In genomic region chr11:89733973-89734693, GRCm38 (mm10) we compare ENCODE assay signal across 22 mouse cellular contexts. TPM values are rescaled to one million over a fixed set of nuclear protein-coding genes. Genes with fewer than 3 reads are reported as not detected.
DNase-seq lines count a peak whose midpoint lies in the region; ATAC-seq and TF ChIP-seq lines count a peak whose summit lies in the region.
"Had no signal": no experiment of that assay in that cellular context is flagged by ENCODE, and none has a peak within 500 bp of the region (broad histone marks: within the 10 kb centered on the region; RNA-seq: fewer than 3 reads in every experiment).

No protein-coding gene starts in this region.

- no peak overlapping the region for H3K4me3 ChIP-seq in midbrain, postnatal 0 days (ENCODE audit: low read depth, low read length)
- H3K4me3 ChIP-seq in midbrain, embryonic 10.5 days, result no peak overlapping the region
- no peak overlapping the region for H3K4me3 ChIP-seq in kidney, postnatal 0 days (replicated peaks; ENCODE audit: low read depth, low read length)
- H3K4me3 ChIP-seq: heart, embryonic 15.5 days; liver, embryonic 15.5 days; lung, embryonic 15.5 days had no signal

- no peak overlapping the region for H3K4me2 ChIP-seq in midbrain, postnatal 0 days (ENCODE audit: low read depth, low read length, poor library complexity, severe bottlenecking)
- H3K4me2 ChIP-seq in kidney, postnatal 0 days (ENCODE audit: low read length), result no peak overlapping the region
- H3K4me2 ChIP-seq: heart, embryonic 15.5 days; hindbrain, embryonic 14.5 days; liver, embryonic 15.5 days; lung, embryonic 15.5 days had no signal

- H3K27ac ChIP-seq in midbrain, postnatal 0 days (ENCODE audit: low read depth, low read length), result no peak overlapping the region
- H3K27ac ChIP-seq in midbrain, embryonic 10.5 days (replicated peaks), result no peak overlapping the region
- H3K27ac ChIP-seq in kidney, postnatal 0 days, result no peak overlapping the region
- H3K27ac ChIP-seq: heart, embryonic 15.5 days; hindbrain, embryonic 14.5 days; liver, embryonic 15.5 days; lung, embryonic 15.5 days; stomach, postnatal 0 days had no signal

- no peak for ATAC-seq in midbrain, postnatal 0 days (ENCODE audit: low FRiP score)
- 0 out of 2 replicates have a peak, but pooled peaks have one; percentile 46 for ATAC-seq in kidney, postnatal 0 days (replicated peaks; ENCODE audit: low FRiP score, low read depth)
- ATAC-seq: forebrain, postnatal 0 days; midbrain, embryonic 16.5 days had no signal

- no peaks in the 10 kb centered on the region for H3K27me3 ChIP-seq in midbrain, postnatal 0 days (ENCODE audit: insufficient read depth, low read length)
- no peaks in the 10 kb centered on the region for H3K27me3 ChIP-seq in midbrain, embryonic 10.5 days (ENCODE audit: low read depth, poor library complexity, severe bottlenecking)
- H3K27me3 ChIP-seq in kidney, postnatal 0 days (ENCODE audit: insufficient read depth, low read length), result no peaks in the 10 kb centered on the region
- H3K27me3 ChIP-seq: heart, embryonic 15.5 days; liver, embryonic 15.5 days; lung, embryonic 15.5 days had no signal

- no peak for TF ChIP-seq CTCF in midbrain, postnatal 0 days (IDR thresholded peaks at IDR 0.05)
- no peak; the same call in 1 of the 2 replicates for TF ChIP-seq CTCF in kidney, postnatal 0 days (IDR thresholded peaks at IDR 0.05; ENCODE audit: low read depth)

- H3K9me3 ChIP-seq in midbrain, postnatal 0 days (ENCODE audit: low read length), result no peaks in the 10 kb centered on the region
- H3K9me3 ChIP-seq in midbrain, embryonic 10.5 days (replicated peaks), result no peaks in the 10 kb centered on the region
- no peaks in the 10 kb centered on the region for H3K9me3 ChIP-seq in kidney, postnatal 0 days (replicated peaks; ENCODE audit: low read length)
- H3K9me3 ChIP-seq: heart, embryonic 15.5 days; liver, embryonic 15.5 days; lung, embryonic 15.5 days had no signal

- peak; percentile 4 for DNase-seq in embryo, embryonic 11 days
- DNase-seq in embryo, embryonic 10 days (ENCODE audit: low spot score), result no peak
- peak; percentile 6 for DNase-seq in midbrain, postnatal 0 days (ENCODE audit: low spot score)
- no peak for DNase-seq in midbrain, embryonic 10.5 days (ENCODE audit: low spot score)
- DNase-seq in kidney, postnatal 0 days (ENCODE audit: low spot score), result peak; percentile 21
- peak; percentile 60 for DNase-seq in yolk sac, embryonic 10.5 days (ENCODE audit: low spot score)
- no peak for DNase-seq in gastrocnemius, postnatal 36 days
- no peak for DNase-seq in left cerebral cortex, adult 11 months (ENCODE audit: low spot score)
- DNase-seq: adrenal gland, postnatal 14 days; cerebellum, adult 9-10 months; forebrain, postnatal 0 days; gastrocnemius, postnatal 14 days; heart, postnatal 36 days; lung, postnatal 36 days; thymus, adult 2 months had no signal

- H3K9ac ChIP-seq in midbrain, postnatal 0 days (replicated peaks; ENCODE audit: low read length, poor library complexity, severe bottlenecking), result no peak overlapping the region
- H3K9ac ChIP-seq in kidney, postnatal 0 days (ENCODE audit: low read depth, low read length), result no peak overlapping the region
- H3K9ac ChIP-seq: forebrain, postnatal 0 days; heart, embryonic 15.5 days; hindbrain, embryonic 14.5 days; liver, embryonic 15.5 days; lung, embryonic 15.5 days had no signal

- 87% methylated on average over 10 of the region's 10 CpGs for WGBS in midbrain, postnatal 0 days
- WGBS in midbrain, embryonic 10.5 days, result 92% methylated on average over 10 of the region's 10 CpGs
- WGBS in kidney, postnatal 0 days, result 78% methylated on average over 10 of the region's 10 CpGs

- intact Hi-C loops in gastrocnemius, postnatal 36 days (cut with DNase I), result no loop called here

- H3K4me1 ChIP-seq in midbrain, postnatal 0 days (ENCODE audit: insufficient read depth, low read length), result no peaks in the 10 kb centered on the region
- no peaks in the 10 kb centered on the region for H3K4me1 ChIP-seq in midbrain, embryonic 10.5 days
- H3K4me1 ChIP-seq in kidney, postnatal 0 days (replicated peaks; ENCODE audit: insufficient read depth, low read length), result no peaks in the 10 kb centered on the region
- H3K4me1 ChIP-seq: heart, embryonic 15.5 days; liver, embryonic 15.5 days; lung, embryonic 15.5 days had no signal

- no peaks in the 10 kb centered on the region for H3K36me3 ChIP-seq in midbrain, postnatal 0 days (ENCODE audit: insufficient read depth, low read length)
- no peaks in the 10 kb centered on the region for H3K36me3 ChIP-seq in midbrain, embryonic 10.5 days
- H3K36me3 ChIP-seq in kidney, postnatal 0 days (ENCODE audit: insufficient read depth, low read length), result no peaks in the 10 kb centered on the region
- H3K36me3 ChIP-seq: heart, embryonic 15.5 days; liver, embryonic 15.5 days; lung, embryonic 15.5 days had no signal

RNA-seq across cellular contexts. Expression of gene Ankfn1, which starts 43.3 kb away (rescaled TPM):
- total RNA-seq in midbrain, postnatal 0 days (2014; rRNA removed), result 25.4 and 32.0 TPM in 2 replicates
- polyA plus RNA-seq in midbrain, postnatal 0 days (2015; fragmentation: Nextera tagmentation; extraction: Ambion mirVana), result 6.1 and 7.5 TPM in 2 replicates
- polyA plus RNA-seq in midbrain, embryonic 10.5 days (2016; fragmentation: Nextera tagmentation; extraction: Ambion mirVana), result 1.9 and 2.6 TPM in 2 replicates
- polyA plus RNA-seq in kidney, postnatal 0 days (2015; fragmentation: Nextera tagmentation; extraction: Ambion mirVana), result 0.13 and 0.25 TPM in 2 replicates
- total RNA-seq in gastrocnemius, postnatal 36 days (2021), result under 1 TPM in 1 of 2 experiments, not detected in 1; 0.10 TPM
- total RNA-seq: heart, postnatal 36 days; megakaryocyte-erythroid progenitor cell, adult 5-6 weeks had no signal
- polyA plus RNA-seq: liver, embryonic 15.5 days had no signal

Comparison
In these comparisons a context has a peak if more than half of its experiments do, and no peak if none do; other contexts are left out.
1. DNase-seq: peak in embryo, embryonic 11 days (single experiment), midbrain, postnatal 0 days (single experiment), kidney, postnatal 0 days (single experiment) and yolk sac, embryonic 10.5 days (single experiment); none in embryo, embryonic 10 days (single experiment), midbrain, embryonic 10.5 days (single experiment), gastrocnemius, postnatal 36 days (0 of 2) and left cerebral cortex, adult 11 months (single experiment).